Mouse (Mus musculus) brain, embryonic 14.5 days (tissue): Measurements from ENCODE around the gene Ssbp2.

Experiments used
- CTCF ChIP-seq: fragments of 200-500 bp; IDR thresholded peaks from 2 replicates; pipeline ENCODE4 v1.5.1; 2012; ENCODE audit warnings: inconsistent platforms, mild to moderate bottlenecking, moderate library complexity, borderline replicate concordance; ENCODE audit not compliant: insufficient read depth, insufficient read length; ENCODE audit errors: extremely low read depth
- POLR2A ChIP-seq: fragments of 200-500 bp; IDR thresholded peaks from 2 replicates; pipeline ENCODE4 v1.6.1; 2012; ENCODE audit warnings: mild to moderate bottlenecking, inconsistent platforms, borderline replicate concordance; ENCODE audit not compliant: poor library complexity, insufficient read depth, insufficient read length, severe bottlenecking; ENCODE audit errors: extremely low read depth

DNA sequence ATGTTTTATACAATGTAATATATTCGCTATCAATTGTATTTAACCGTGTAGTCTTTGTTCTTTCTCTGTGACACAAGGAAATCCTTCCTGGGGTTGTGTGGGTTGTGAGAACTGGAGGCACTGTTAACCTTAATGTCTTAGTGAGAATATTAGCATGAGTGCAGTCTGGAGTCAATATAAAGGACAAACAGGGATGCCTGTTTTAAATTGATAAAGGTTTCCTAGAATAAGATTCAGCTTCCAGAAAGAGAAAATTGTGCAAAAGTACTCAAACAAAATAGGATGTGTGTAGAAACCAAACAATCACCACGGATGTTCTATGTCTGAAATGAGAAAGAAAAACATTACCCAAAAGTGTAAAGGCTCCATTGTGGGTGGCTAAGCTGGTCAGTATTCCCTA is 3.3 kb upstream of the Ssbp2 start:
- TF ChIP-seq POLR2A (no peak), CTCF (no peak)
